Mouse (Mus musculus) liver, adult 2 months (tissue): Measurements from ENCODE around the gene Kif1a. TPM values are rescaled to one million over a fixed set of nuclear protein-coding genes. Genes with fewer than 3 reads are reported as not detected.
"Not testable (repeated sequence)": the region's sequence is repeated elsewhere in the genome, so short reads cannot be mapped to it uniquely, and the experiment has no call there.

ENCODE experiments used
- DNase-seq: peaks from one replicate; pipeline ENCODE4 v3.0.0-alpha.2; 2011; ENCODE audit warnings: low read depth, low spot score; ENCODE audit errors: extremely low read depth
- H3K27ac ChIP-seq: fragments of 200-500 bp; replicated peaks from 2 replicates; pipeline ENCODE4 v1.5.1; 2012; ENCODE audit warnings: low read depth, mild to moderate bottlenecking, control low read depth, inconsistent platforms, low read length; ENCODE audit not compliant: insufficient read depth
- H3K27me3 ChIP-seq: fragments of 200-500 bp; 2 replicates; pipeline ENCODE4 v1.6.1; 2012; ENCODE audit warnings: mild to moderate bottlenecking, moderate library complexity, low read length, inconsistent platforms; ENCODE audit not compliant: control insufficient read depth, insufficient read depth
- H3K36me3 ChIP-seq: fragments of 200-500 bp; 2 replicates; pipeline ENCODE4 v1.6.1; 2012; ENCODE audit warnings: low read length, inconsistent platforms; ENCODE audit not compliant: control insufficient read depth, insufficient read depth
- H3K4me1 ChIP-seq: fragments of 200-500 bp; 2 replicates; pipeline ENCODE4 v1.6.1; 2011; ENCODE audit warnings: low read length; ENCODE audit not compliant: control insufficient read depth, insufficient read depth
- H3K4me3 ChIP-seq: fragments of 200-500 bp; 2 replicates; pipeline ENCODE4 v1.5.1; 2011; ENCODE audit warnings: low read depth, mild to moderate bottlenecking, control low read depth, low read length, moderate library complexity; ENCODE audit not compliant: insufficient read depth
- H3K79me2 ChIP-seq: fragments of 200-500 bp; 2 replicates; pipeline ENCODE4 v1.6.1; 2012; ENCODE audit warnings: inconsistent platforms, mild to moderate bottlenecking, low read length, moderate library complexity; ENCODE audit not compliant: control insufficient read depth, insufficient read depth
- H3K9ac ChIP-seq: fragments of 200-500 bp; 2 replicates; pipeline ENCODE4 v1.6.1; 2012; ENCODE audit warnings: low read depth, mild to moderate bottlenecking, control low read depth, inconsistent platforms, low read length
- CTCF ChIP-seq: fragments of 200-500 bp; IDR thresholded peaks from 2 replicates; pipeline ENCODE4 v1.5.1; 2011; ENCODE audit warnings: low read depth, low read length, control low read depth
- POLR2A ChIP-seq: fragments of 200-500 bp; IDR thresholded peaks from 2 replicates; pipeline ENCODE4 v1.6.1; 2011; ENCODE audit warnings: low read length, control low read depth; ENCODE audit not compliant: insufficient read depth; ENCODE audit errors: extremely low read depth
- WGBS: fragments of 180-500 bp; shearing (Covaris S2); methylation state at CpG from one replicate; pipeline ENCODE4 v1.1.7; 2018; 5-methylcytosine and 5-hydroxymethylcytosine counted together
- polyA plus RNA-seq: library from polyadenylated mRNA; depleted of rRNA; stranded (reverse); fragments of >200 nt; gene quantifications from 2 replicates; pipeline ENCODE4 v1.2.3, GENCODE M21; 2012; rRNA removed
- total RNA-seq: library from RNA; depleted of rRNA; stranded (reverse); fragments of >200 nt; gene quantifications from 2 replicates; pipeline ENCODE4 v1.2.3, GENCODE M21; 2014; rRNA removed

The Kif1a gene
- total and polyA plus RNA-seq, 2 experiments = 0.09 TPM

- no peak for TF ChIP-seq CTCF
- no peak for TF ChIP-seq POLR2A
- Histone ChIP-seq H3K36me3 (no peaks in the 10 kb centered on the region), H3K79me2 (no peaks in the 10 kb centered on the region), H3K9ac (no peak overlapping the region), H3K27ac (no peak overlapping the region), H3K4me1 (no peaks in the 10 kb centered on the region), H3K27me3 (no peaks in the 10 kb centered on the region), H3K4me3 (no peak overlapping the region)
- no peak for DNase-seq
- 59% methylated on average over 7 of the region's 7 CpGs for WGBS
Observed at GRCm38 (mm10) chr1:92978645-92979044, 123.1 kb downstream of the Kif1a start.

DNA sequence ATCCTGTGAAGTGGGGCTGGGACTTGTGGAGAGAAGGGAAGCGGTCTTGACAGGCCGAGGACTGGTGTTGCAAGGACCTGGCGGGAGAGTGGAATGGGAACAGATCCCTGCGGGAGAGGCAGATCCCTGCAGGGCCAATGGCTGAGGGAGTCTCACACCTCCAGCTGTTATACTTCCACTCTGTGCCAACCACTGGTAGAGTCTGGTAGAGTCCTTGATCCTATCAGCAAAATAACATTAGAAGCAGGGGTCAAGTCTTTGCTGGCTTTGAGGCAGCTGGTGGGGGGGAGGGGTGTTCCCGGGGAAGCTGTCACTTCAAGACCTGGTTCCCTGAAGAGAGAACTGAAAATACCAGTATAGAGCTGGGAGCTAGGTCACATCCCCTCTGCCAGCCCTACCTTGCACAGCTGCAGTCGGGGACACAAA lies 125.6 kb downstream of the Kif1a start:
- H3K27ac ChIP-seq = no peak overlapping the region
- no peaks in the 10 kb centered on the region for H3K27me3 ChIP-seq
- H3K4me1 ChIP-seq = no peaks in the 10 kb centered on the region
- TF ChIP-seq POLR2A (no peak), CTCF (no peak)
- no peak for DNase-seq
- H3K4me3 ChIP-seq = no peak overlapping the region
- no peaks in the 10 kb centered on the region for H3K79me2 ChIP-seq
- H3K36me3 ChIP-seq = no peaks in the 10 kb centered on the region
- 73% methylated on average over 6 of the region's 6 CpGs for WGBS
- H3K9ac ChIP-seq = no peak overlapping the region

GRCm38 (mm10) chr1:92972854-92973253 lies 128.9 kb downstream of the Kif1a start:
- TF ChIP-seq CTCF (no peak), POLR2A (no peak)
- no peaks in the 10 kb centered on the region for H3K79me2 ChIP-seq
- no peak overlapping the region for H3K4me3 ChIP-seq
- no peak overlapping the region for H3K27ac ChIP-seq
- DNase-seq = peak; percentile 21
- no peaks in the 10 kb centered on the region for H3K4me1 ChIP-seq
- H3K9ac ChIP-seq = no peak overlapping the region
- H3K27me3 ChIP-seq = no peaks in the 10 kb centered on the region
- WGBS = 67% methylated on average over 1 of the region's 1 CpGs
- no peaks in the 10 kb centered on the region for H3K36me3 ChIP-seq

GRCm38 (mm10) chr1:92971879-92972795 lies 129.6 kb downstream of the Kif1a start:
- TF ChIP-seq CTCF = no peak
- TF ChIP-seq POLR2A = no peak
- no peak overlapping the region for H3K9ac ChIP-seq
- WGBS = 79% methylated on average over 7 of the region's 7 CpGs
- peak; percentile 14 for DNase-seq
- no peaks in the 10 kb centered on the region for H3K27me3 ChIP-seq
- no peaks in the 10 kb centered on the region for H3K36me3 ChIP-seq
- H3K4me1 ChIP-seq = no peaks in the 10 kb centered on the region
- no peak overlapping the region for H3K27ac ChIP-seq
- no peaks in the 10 kb centered on the region for H3K79me2 ChIP-seq
- no peak overlapping the region for H3K4me3 ChIP-seq

- H3K36me3 ChIP-seq = not testable (repeated sequence)
- 91% methylated on average over 6 of the region's 6 CpGs for whole genome bisulfite sequencing
Observed at GRCm38 (mm10) chr1:92970791-92971190, 131.0 kb downstream of the Kif1a start.

More at GRCm38 (mm10) chr1:92970791-92971190, 131.0 kb downstream of the Kif1a start:
- H3K4me1 ChIP-seq, H3K4me3 ChIP-seq, H3K27ac ChIP-seq, H3K27me3 ChIP-seq, H3K9ac ChIP-seq, DNase-seq, H3K79me2 ChIP-seq: not testable (repeated sequence)

Other genes with a start within 250 kb of the Kif1a start
- 0.07 and 0.09 TPM in 2 replicates for gene Ankmy1, start 199.0 kb downstream of the Kif1a start, total RNA-seq
- gene Ankmy1, start 199.0 kb downstream of the Kif1a start, polyA plus RNA-seq = not detected in 2 replicates
- 11.9 and 13.9 TPM in 2 replicates for gene Dusp28, start 195.0 kb downstream of the Kif1a start, total RNA-seq
- gene Dusp28, start 195.0 kb downstream of the Kif1a start, polyA plus RNA-seq = 20.6 and 33.0 TPM in 2 replicates
- gene Rnpepl1, start 191.2 kb downstream of the Kif1a start, total RNA-seq = 21.6 and 35.6 TPM in 2 replicates
- gene Rnpepl1, start 191.2 kb downstream of the Kif1a start, polyA plus RNA-seq = 107 and 127 TPM in 2 replicates
- gene Capn10, start 167.6 kb downstream of the Kif1a start, total RNA-seq = 21.9 and 28.0 TPM in 2 replicates
- 33.7 and 40.5 TPM in 2 replicates for gene Capn10, start 167.6 kb downstream of the Kif1a start, polyA plus RNA-seq
- 0.18 and 0.47 TPM in 2 replicates for gene Gpr35, start 151.1 kb downstream of the Kif1a start, total RNA-seq
- 0.20 and 0.53 TPM in 2 replicates for gene Gpr35, start 151.1 kb downstream of the Kif1a start, polyA plus RNA-seq
- 0.20 and 0.37 TPM in 2 replicates for gene Aqp12, start 95.6 kb downstream of the Kif1a start, total RNA-seq
- not detected in 2 replicates for gene Aqp12, start 95.6 kb downstream of the Kif1a start, polyA plus RNA-seq
- gene Agxt, start 33.3 kb upstream of the Kif1a start, total RNA-seq = 394 and 587 TPM in 2 replicates
- gene Agxt, start 33.3 kb upstream of the Kif1a start, polyA plus RNA-seq = 374 and 553 TPM in 2 replicates
- 0.07 TPM in 1 of 2 replicates, not detected in the other for gene 2310007B03Rik, start 59.0 kb upstream of the Kif1a start, total RNA-seq
- 0.20 and 0.29 TPM in 2 replicates for gene 2310007B03Rik, start 59.0 kb upstream of the Kif1a start, polyA plus RNA-seq
- gene Crocc2, start 66.8 kb upstream of the Kif1a start, total RNA-seq = not detected in 2 replicates
- not detected in 2 replicates for gene Crocc2, start 66.8 kb upstream of the Kif1a start, polyA plus RNA-seq
- 5.2 and 5.3 TPM in 2 replicates for gene Sned1, start 133.9 kb upstream of the Kif1a start, total RNA-seq
- 6.4 and 8.4 TPM in 2 replicates for gene Sned1, start 133.9 kb upstream of the Kif1a start, polyA plus RNA-seq
- 24.6 and 27.4 TPM in 2 replicates for gene Mterf4, start 204.0 kb upstream of the Kif1a start, total RNA-seq
- gene Mterf4, start 204.0 kb upstream of the Kif1a start, polyA plus RNA-seq = 11.0 and 12.1 TPM in 2 replicates
- 2.8 and 3.0 TPM in 2 replicates for gene Ppp1r7, start 240.9 kb upstream of the Kif1a start, total RNA-seq
- 2.0 and 2.1 TPM in 2 replicates for gene Ppp1r7, start 240.9 kb upstream of the Kif1a start, polyA plus RNA-seq
- gene Pask, start 241.5 kb upstream of the Kif1a start, total RNA-seq = 0.18 and 0.47 TPM in 2 replicates
- gene Pask, start 241.5 kb upstream of the Kif1a start, polyA plus RNA-seq = 0.36 and 1.0 TPM in 2 replicates